Mouse (Mus musculus) cerebellum, postnatal 36 days (tissue): Measurements from ENCODE around the gene Tmem201.

ENCODE experiments used
- DNase-seq, 2 experiments: peaks; one replicate each; pipeline ENCODE4 v3.0.0; 2021 to 2022; ENCODE audit warnings: mixed read lengths in 2 of 2

Gene Tmem201

GRCm38 (mm10) chr4:149678006-149678405 is 59.8 kb downstream of the Tmem201 start:
- DNase-seq = no peak

DNA sequence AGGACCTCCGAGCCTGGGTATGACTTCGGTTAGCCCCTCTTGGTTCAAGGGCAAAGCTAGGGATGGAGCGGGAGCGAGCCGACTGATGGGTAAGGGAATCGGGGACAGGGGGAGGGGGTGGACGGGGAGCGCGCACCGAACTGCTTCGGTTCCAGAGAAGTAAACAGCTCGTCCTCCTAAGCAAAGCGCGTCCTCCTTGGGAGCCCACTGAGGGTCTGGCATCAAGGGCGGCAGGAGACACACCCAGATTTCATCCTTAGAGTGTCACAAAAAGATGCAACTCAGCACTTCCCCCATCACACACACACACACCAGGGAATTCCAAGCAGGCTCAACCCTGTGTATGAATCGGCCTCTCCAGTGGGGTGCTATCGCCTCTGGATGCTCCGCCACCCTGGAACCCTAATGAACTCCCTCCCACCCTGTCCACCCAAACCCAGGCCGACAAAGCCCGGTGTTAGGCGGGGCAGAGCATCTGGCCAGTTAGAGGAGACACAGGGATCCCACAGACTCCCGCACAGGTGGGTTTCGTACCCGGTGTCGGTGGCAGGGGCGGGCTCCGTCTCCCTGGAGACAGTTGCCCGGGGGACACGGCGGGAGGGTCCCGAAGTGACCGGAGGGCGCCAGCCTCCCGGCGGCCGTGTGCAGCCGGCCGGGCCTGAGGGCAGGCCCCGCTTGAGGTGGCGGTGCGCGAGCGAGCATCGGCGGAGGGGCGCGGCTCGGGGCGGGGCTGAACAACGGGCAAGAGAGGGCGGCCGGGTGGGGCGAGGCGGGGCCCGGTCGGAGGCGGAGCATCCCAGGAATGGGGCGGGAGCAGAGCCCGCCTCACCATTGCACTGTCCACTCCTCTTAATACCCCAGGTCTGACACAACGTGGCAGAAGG is 62.2 kb downstream of the Tmem201 start:
- peak; percentile 72 to 84 for DNase-seq

DNA sequence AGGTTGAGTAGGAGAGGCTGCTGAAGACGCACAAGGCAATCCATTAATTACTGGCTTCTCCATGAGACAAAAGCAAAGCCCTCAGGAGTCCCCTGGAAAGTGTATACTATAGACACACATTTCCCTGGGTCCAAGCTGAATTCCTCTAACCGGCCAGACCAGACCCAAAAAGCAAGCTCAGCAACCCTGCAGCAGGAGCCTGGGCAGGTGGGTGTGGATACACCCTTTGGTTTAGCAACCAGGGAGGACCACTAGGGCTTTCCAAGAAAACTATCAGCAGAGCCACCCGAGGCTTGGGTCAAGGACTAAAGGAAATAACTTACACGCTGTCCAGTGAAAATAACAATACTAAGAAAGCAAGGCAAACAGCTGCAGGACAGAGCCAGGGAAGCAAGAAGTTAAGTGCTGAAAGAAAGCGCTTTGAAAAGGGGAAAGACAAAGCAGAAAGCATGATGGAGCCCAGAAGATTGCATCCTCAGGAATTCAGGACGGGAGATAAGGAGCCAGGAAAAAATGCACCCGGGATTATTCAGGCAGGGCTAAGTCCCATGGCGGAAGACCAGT is 62.9 kb downstream of the Tmem201 start:
- no peak for DNase-seq

DNA sequence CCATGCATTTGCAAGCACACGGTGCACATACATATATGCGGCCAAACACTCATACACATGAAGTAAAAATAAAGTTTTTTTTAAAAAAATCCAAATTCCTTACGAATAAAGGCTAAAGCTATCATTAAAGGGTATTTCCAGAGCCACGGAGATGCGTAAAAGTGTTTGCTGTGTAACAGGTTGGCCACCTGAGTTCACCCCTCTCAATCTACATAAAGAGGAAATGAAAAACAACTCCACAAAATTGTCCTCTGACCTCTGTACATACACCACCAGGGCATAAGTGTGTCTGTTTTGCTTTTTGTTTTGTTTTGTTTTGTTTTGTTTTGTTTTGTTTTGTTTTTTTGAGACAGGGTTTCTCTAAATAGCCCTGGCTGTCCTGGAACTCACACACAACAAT is 65.1 kb downstream of the Tmem201 start:
- DNase-seq = no peak

DNA sequence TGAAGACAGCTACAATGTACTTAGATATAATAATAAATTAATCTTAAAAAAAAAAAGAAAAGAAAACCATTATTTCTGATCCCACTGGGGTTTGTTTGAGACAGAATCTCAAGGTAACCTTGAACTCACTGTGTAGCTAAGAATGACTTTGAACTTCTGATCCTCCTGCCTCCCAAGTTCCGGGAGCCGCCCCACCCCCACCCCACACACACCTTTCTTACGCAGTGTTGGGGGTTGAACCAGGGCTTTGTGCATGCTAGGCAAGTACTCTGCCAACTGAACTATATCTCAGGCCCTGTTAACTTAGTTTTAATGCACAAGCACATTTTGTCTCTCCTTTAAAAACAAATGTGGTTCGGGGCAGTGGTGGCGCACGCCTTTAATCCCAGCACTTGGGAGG is 66.7 kb downstream of the Tmem201 start:
- DNase-seq = no peak

GRCm38 (mm10) chr4:149665692-149666090 is 72.2 kb downstream of the Tmem201 start:
- DNase-seq = no peak
